Mouse (Mus musculus): ENCODE results near the gene Ostn. TPM values are rescaled to one million over a fixed set of nuclear protein-coding genes. Genes with fewer than 3 reads are reported as not detected.

The Ostn gene
- polyA plus RNA-seq, 1 experiment, result 0.05 TPM

GRCm38 (mm10) chr16:27354464-27354863 lies 47.2 kb downstream of the Ostn start:
- no peak for DNase-seq (ENCODE audit: low read depth)
- no peak for TF ChIP-seq CTCF (IDR thresholded peaks at IDR 0.05; ENCODE audit: borderline replicate concordance, extremely low read depth, insufficient read depth, insufficient read length)
- TF ChIP-seq POLR2A (IDR thresholded peaks at IDR 0.05; ENCODE audit: borderline replicate concordance, extremely low read depth, insufficient read depth, insufficient read length, poor library complexity, severe bottlenecking), result no peak

GRCm38 (mm10) chr16:27360059-27360458 lies 52.8 kb downstream of the Ostn start:
- no peak for DNase-seq (ENCODE audit: low read depth)
- TF ChIP-seq CTCF (IDR thresholded peaks at IDR 0.05; ENCODE audit: borderline replicate concordance, extremely low read depth, insufficient read depth, insufficient read length), result no peak
- no peak for TF ChIP-seq POLR2A (IDR thresholded peaks at IDR 0.05; ENCODE audit: borderline replicate concordance, extremely low read depth, insufficient read depth, insufficient read length, poor library complexity, severe bottlenecking)

GRCm38 (mm10) chr16:27370191-27370590 lies 62.9 kb downstream of the Ostn start, which contains the start of gene Uts2b:
Uts2b (minus strand) TSS chr16:27370239.
- TF ChIP-seq CTCF (IDR thresholded peaks at IDR 0.05; ENCODE audit: borderline replicate concordance, extremely low read depth, insufficient read depth, insufficient read length), result no peak
- no peak for TF ChIP-seq POLR2A (IDR thresholded peaks at IDR 0.05; ENCODE audit: borderline replicate concordance, extremely low read depth, insufficient read depth, insufficient read length, poor library complexity, severe bottlenecking)
- DNase-seq (ENCODE audit: low read depth), result no peak

GRCm38 (mm10) chr16:27370700-27371099 lies 63.4 kb downstream of the Ostn start:
- no peak for TF ChIP-seq POLR2A (IDR thresholded peaks at IDR 0.05; ENCODE audit: borderline replicate concordance, extremely low read depth, insufficient read depth, insufficient read length, poor library complexity, severe bottlenecking)
- no peak for TF ChIP-seq CTCF (IDR thresholded peaks at IDR 0.05; ENCODE audit: borderline replicate concordance, extremely low read depth, insufficient read depth, insufficient read length)
- peak; percentile 47 for DNase-seq (ENCODE audit: low read depth)

- TF ChIP-seq CTCF (IDR thresholded peaks at IDR 0.05; ENCODE audit: borderline replicate concordance, extremely low read depth, insufficient read depth, insufficient read length), result no peak
- no peak for TF ChIP-seq POLR2A (IDR thresholded peaks at IDR 0.05; ENCODE audit: borderline replicate concordance, extremely low read depth, insufficient read depth, insufficient read length, poor library complexity, severe bottlenecking)
- no peak for DNase-seq (ENCODE audit: low read depth)
Measured at GRCm38 (mm10) chr16:27374139-27374538, 66.8 kb downstream of the Ostn start.

- DNase-seq (ENCODE audit: low read depth), result no peak
- TF ChIP-seq CTCF (IDR thresholded peaks at IDR 0.05; ENCODE audit: borderline replicate concordance, extremely low read depth, insufficient read depth, insufficient read length), result no peak
- no peak for TF ChIP-seq POLR2A (IDR thresholded peaks at IDR 0.05; ENCODE audit: borderline replicate concordance, extremely low read depth, insufficient read depth, insufficient read length, poor library complexity, severe bottlenecking)
Measured at GRCm38 (mm10) chr16:27375318-27375717, 68.0 kb downstream of the Ostn start.

- no peak for DNase-seq (ENCODE audit: low read depth)
- TF ChIP-seq POLR2A (IDR thresholded peaks at IDR 0.05; ENCODE audit: borderline replicate concordance, extremely low read depth, insufficient read depth, insufficient read length, poor library complexity, severe bottlenecking) (no peak), CTCF (IDR thresholded peaks at IDR 0.05; ENCODE audit: borderline replicate concordance, extremely low read depth, insufficient read depth, insufficient read length) (no peak)
Measured at GRCm38 (mm10) chr16:27376556-27376955, 69.3 kb downstream of the Ostn start.

- TF ChIP-seq CTCF (IDR thresholded peaks at IDR 0.05; ENCODE audit: borderline replicate concordance, extremely low read depth, insufficient read depth, insufficient read length), result no peak
- DNase-seq (ENCODE audit: low read depth), result no peak
Measured at GRCm38 (mm10) chr16:27382217-27382616, 74.9 kb downstream of the Ostn start.

GRCm38 (mm10) chr16:27384893-27385603 lies 77.8 kb downstream of the Ostn start:
- TF ChIP-seq POLR2A (IDR thresholded peaks at IDR 0.05; ENCODE audit: borderline replicate concordance, extremely low read depth, insufficient read depth, insufficient read length, poor library complexity, severe bottlenecking), result no peak
- TF ChIP-seq CTCF (IDR thresholded peaks at IDR 0.05; ENCODE audit: borderline replicate concordance, extremely low read depth, insufficient read depth, insufficient read length), result no peak
- peak; percentile 94 for DNase-seq (ENCODE audit: low read depth)

- DNase-seq (ENCODE audit: low read depth), result no peak
- TF ChIP-seq POLR2A (IDR thresholded peaks at IDR 0.05; ENCODE audit: borderline replicate concordance, extremely low read depth, insufficient read depth, insufficient read length, poor library complexity, severe bottlenecking) (no peak), CTCF (IDR thresholded peaks at IDR 0.05; ENCODE audit: borderline replicate concordance, extremely low read depth, insufficient read depth, insufficient read length) (no peak)
Measured at GRCm38 (mm10) chr16:27385649-27386048, 78.4 kb downstream of the Ostn start.

GRCm38 (mm10) chr16:27386850-27387407 lies 79.6 kb downstream of the Ostn start:
- DNase-seq (ENCODE audit: low read depth), result no peak
- TF ChIP-seq CTCF (IDR thresholded peaks at IDR 0.05; ENCODE audit: borderline replicate concordance, extremely low read depth, insufficient read depth, insufficient read length), result no peak

Data from brain, embryonic 14.5 days (tissue).